In the genomic region with DNA sequence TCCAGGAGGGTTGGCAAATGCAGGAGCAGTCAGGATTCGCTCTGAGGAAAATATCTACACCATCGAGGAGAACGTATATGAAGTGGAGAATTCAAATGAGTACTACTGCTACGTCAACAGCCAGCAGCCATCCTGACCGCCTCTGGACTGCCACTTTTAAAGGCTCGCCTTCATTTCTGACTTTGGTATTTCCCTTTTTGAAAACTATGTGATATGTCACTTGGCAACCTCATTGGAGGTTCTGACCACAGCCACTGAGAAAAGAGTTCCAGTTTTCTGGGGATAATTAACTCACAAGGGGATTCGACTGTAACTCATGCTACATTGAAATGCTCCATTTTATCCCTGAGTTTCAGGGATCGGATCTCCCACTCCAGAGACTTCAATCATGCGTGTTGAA, we compare ENCODE assay signal across 31 mouse cellular contexts. TPM values are rescaled to one million over a fixed set of nuclear protein-coding genes. Genes with fewer than 3 reads are reported as not detected.
A peak's percentile ranks its signal among the peaks of the same experiment; 100 is the strongest.
DNase-seq lines count a peak whose midpoint lies in the region; ATAC-seq lines count a peak whose summit lies in the region.
"Had no signal": no experiment of that assay in that cellular context is flagged by ENCODE, and none has a peak within 500 bp of the region (broad histone marks: within the 10 kb centered on the region; RNA-seq: fewer than 3 reads in every experiment).

No protein-coding gene starts in this region.

- no peaks in the 10 kb centered on the region for H3K27me3 ChIP-seq in heart, embryonic 10.5 days (ENCODE audit: insufficient read depth, poor library complexity, severe bottlenecking)
- H3K27me3 ChIP-seq: embryonic facial prominence, embryonic 12.5 days; forebrain, embryonic 13.5 days; forebrain, embryonic 15.5 days; Patski had no signal

- WGBS in heart, embryonic 10.5 days = 84% methylated on average over 9 of the region's 9 CpGs
- WGBS in macrophage (ENCODE audit: missing documents) = 43% methylated on average over 9 of the region's 9 CpGs

- no peak overlapping the region for H3K4me3 ChIP-seq in heart, embryonic 10.5 days
- no peak overlapping the region for H3K4me3 ChIP-seq in macrophage (ENCODE audit: inconsistent target)
- H3K4me3 ChIP-seq: embryonic facial prominence, embryonic 10.5 days; embryonic facial prominence, embryonic 12.5 days; forebrain, embryonic 13.5 days; forebrain, embryonic 15.5 days had no signal

- H3K9me3 ChIP-seq in heart, embryonic 10.5 days = no peaks in the 10 kb centered on the region
- H3K9me3 ChIP-seq: embryonic facial prominence, embryonic 10.5 days; forebrain, embryonic 13.5 days; forebrain, embryonic 15.5 days; G1E had no signal

- peak; percentile 82 for DNase-seq in heart, adult 11 months
- DNase-seq in heart, embryonic 10.5 days (ENCODE audit: low spot score) = no peak
- DNase-seq in thymus, postnatal 4 days = no peak
- no peak for DNase-seq in retina, postnatal 1 day
- DNase-seq: adrenal gland, adult 8-10 months; adrenal gland, postnatal 14 days; adrenal gland, postnatal 36 days; B cell, adult 2 months; cerebellum, adult 11 months; cerebellum, adult 18-20 months; cerebellum, adult 8-10 months; cerebellum, adult 9-11 months; cerebellum, postnatal 14 days; cerebellum, postnatal 36 days; forebrain, postnatal 0 days had no signal

- no peaks in the 10 kb centered on the region for H3K36me3 ChIP-seq in heart, embryonic 10.5 days
- H3K36me3 ChIP-seq in macrophage (ENCODE audit: inconsistent target) = no peaks in the 10 kb centered on the region
- H3K36me3 ChIP-seq: embryonic facial prominence, embryonic 10.5 days; embryonic facial prominence, embryonic 12.5 days; forebrain, embryonic 15.5 days had no signal

- H3K4me1 ChIP-seq in heart, embryonic 10.5 days = no peaks in the 10 kb centered on the region
- H3K4me1 ChIP-seq: embryonic facial prominence, embryonic 12.5 days; forebrain, embryonic 13.5 days; forebrain, embryonic 15.5 days had no signal

- H3K27ac ChIP-seq in heart, embryonic 10.5 days = no peak overlapping the region
- H3K27ac ChIP-seq in macrophage = peak overlapping the region; percentile 78
- H3K27ac ChIP-seq: embryonic facial prominence, embryonic 10.5 days; embryonic facial prominence, embryonic 12.5 days; forebrain, embryonic 13.5 days; forebrain, embryonic 15.5 days had no signal

- no peaks in the 10 kb centered on the region for H3K79me2 ChIP-seq in macrophage (ENCODE audit: inconsistent target)

- ATAC-seq in common myeloid progenitor, adult 5-6 weeks (replicated peaks; ENCODE audit: low read depth, poor library complexity, severe bottlenecking) = peak; percentile 50; the same call in 1 of the 2 replicates
- ATAC-seq: activated CD4-positive, CD25-positive, alpha-beta regulatory T cell, adult 4 months; CD4-positive, CD25-positive, alpha-beta regulatory T cell, adult 4 months; forebrain, embryonic 13.5 days; forebrain, embryonic 15.5 days; forebrain, postnatal 0 days; Patski had no signal

RNA-seq across cellular contexts. Expression of a gene that starts 24.6 kb away (rescaled TPM):
- polyA plus RNA-seq in heart, embryonic 10.5 days (2016; fragmentation: Nextera tagmentation; extraction: Ambion mirVana) = 0.06 TPM in 1 of 2 replicates, not detected in the other
- 1.2 and 4.4 TPM in 2 replicates for total RNA-seq in common myeloid progenitor, adult 5-6 weeks (2017)
- 10 to 100 TPM in 11 of 26 experiments, 1 to 10 TPM in 15; 1.9 to 22.9 (median 8.8) TPM for total RNA-seq in macrophage (2018; cell fraction: chromatin; rRNA removed)
- total RNA-seq in macrophage (2018; cell fraction: cytosol; rRNA removed) = 10 to 100 TPM; 17.1 to 35.2 (median 23.6) TPM
- total RNA-seq in macrophage (2018; cell fraction: nucleus; rRNA removed) = 10 to 100 TPM in 24 of 26 experiments, 1 to 10 TPM in 2; 4.4 to 61.1 (median 19.5) TPM
- 18.7 to 40.5 TPM (median 38.9 TPM) in 3 replicates for polyA plus RNA-seq in macrophage (2018)
- polyA plus RNA-seq: embryonic facial prominence, embryonic 10.5 days; Patski had no signal

RNA-seq across cellular contexts. Expression of a gene that starts 42.6 kb away (rescaled TPM):
- 67.5 and 79.6 TPM in 2 replicates for polyA plus RNA-seq in heart, embryonic 10.5 days (2016; fragmentation: Nextera tagmentation; extraction: Ambion mirVana)
- 38.7 and 45.2 TPM in 2 replicates for total RNA-seq in common myeloid progenitor, adult 5-6 weeks (2017)
- total RNA-seq in macrophage (2018; cell fraction: chromatin; rRNA removed) = 10 to 100 TPM; 20.7 to 69.8 (median 37.3) TPM
- total RNA-seq in macrophage (2018; cell fraction: cytosol; rRNA removed) = 10 to 100 TPM; 22.4 to 46.9 (median 30.6) TPM
- 100 to 1,000 TPM in 2 of 26 experiments, 10 to 100 TPM in 24; 30.9 to 114 (median 61.9) TPM for total RNA-seq in macrophage (2018; cell fraction: nucleus; rRNA removed)
- polyA plus RNA-seq in macrophage (2018) = 27.5 to 43.6 TPM (median 39.4 TPM) in 3 replicates

RNA-seq across cellular contexts. Expression of a gene that starts 44.7 kb away (rescaled TPM):
- polyA plus RNA-seq in heart, embryonic 10.5 days (2016; fragmentation: Nextera tagmentation; extraction: Ambion mirVana) = not detected in 2 replicates
- not detected in 2 replicates for total RNA-seq in common myeloid progenitor, adult 5-6 weeks (2017)
- total RNA-seq in macrophage (2018; cell fraction: chromatin; rRNA removed) = not detected
- not detected for total RNA-seq in macrophage (2018; cell fraction: cytosol; rRNA removed)
- total RNA-seq in macrophage (2018; cell fraction: nucleus; rRNA removed) = not detected
- polyA plus RNA-seq in macrophage (2018) = not detected in 3 replicates
- total RNA-seq: adrenal gland, adult 18-20 months; adrenal gland, adult 8-10 months; adrenal gland, postnatal 14 days; adrenal gland, postnatal 36 days; CH12.LX; forebrain, postnatal 0 days; G1E had no signal
- polyA plus RNA-seq: brain, embryonic 14.5 days; cortical plate, adult 2 months; embryonic facial prominence, embryonic 10.5 days; embryonic facial prominence, embryonic 12.5 days; embryonic facial prominence, embryonic 14.5 days; forebrain, embryonic 11.5 days; forebrain, embryonic 13.5 days; forebrain, embryonic 15.5 days; forebrain, postnatal 0 days; G1E; Patski had no signal

Comparison
In these comparisons a context has a peak if more than half of its experiments do, and no peak if none do; other contexts are left out.
1. RNA of a gene that starts 24.6 kb away (polyA plus RNA-seq): 18.7 to 40.5 TPM in macrophage; 0.06 TPM in heart, embryonic 10.5 days; every median in the first group is over 10 times any median in the second.